Mouse (Mus musculus): ENCODE measurements around the gene Gatad1. TPM values are rescaled to one million over a fixed set of nuclear protein-coding genes. Genes with fewer than 3 reads are reported as not detected.
"Not testable (repeated sequence)": the region's sequence is repeated elsewhere in the genome, so short reads cannot be mapped to it uniquely, and the experiment has no call there.

Gatad1 gene
- polyA plus RNA-seq, 1 experiment from 2014 or later = 43.2 TPM

- no peak overlapping the region for H3K27ac ChIP-seq
- peaks cover 21% of the 10 kb centered on the region for H3K4me1 ChIP-seq
- H3K9me3 ChIP-seq (replicated peaks) = no peaks in the 10 kb centered on the region
- no peak overlapping the region for H3K4me3 ChIP-seq
- WGBS (ENCODE audit: insufficient replicate concordance) = 89% methylated on average over 13 of the region's 13 CpGs
- no peak for ATAC-seq
- H3K4me2 ChIP-seq = no peak overlapping the region
- H3K27me3 ChIP-seq (replicated peaks) = no peaks in the 10 kb centered on the region
- peaks cover 26% of the 10 kb centered on the region; the same call in 1 of the 2 replicates for H3K36me3 ChIP-seq
- H3K9ac ChIP-seq = no peak overlapping the region
These were observed 23.7 kb downstream of the Gatad1 start for GRCm38 (mm10) chr5:3633315-3633714.

- no peak overlapping the region for H3K4me3 ChIP-seq
- no peaks in the 10 kb centered on the region for H3K27me3 ChIP-seq (replicated peaks)
- no peak overlapping the region for H3K27ac ChIP-seq
- no peak overlapping the region for H3K4me2 ChIP-seq
- ATAC-seq = peak; percentile 40; the same call in 1 of the 2 replicates
- peaks cover 21% of the 10 kb centered on the region for H3K4me1 ChIP-seq
- peaks cover 26% of the 10 kb centered on the region; the same call in 1 of the 2 replicates for H3K36me3 ChIP-seq
- WGBS (ENCODE audit: insufficient replicate concordance) = 70% methylated on average over 5 of the region's 5 CpGs
- no peaks in the 10 kb centered on the region for H3K9me3 ChIP-seq (replicated peaks)
- no peak overlapping the region for H3K9ac ChIP-seq
These were observed 24.7 kb downstream of the Gatad1 start for GRCm38 (mm10) chr5:3632285-3632684.

- no peaks in the 10 kb centered on the region for H3K27me3 ChIP-seq (replicated peaks)
- no peak overlapping the region for H3K4me3 ChIP-seq
- peaks cover 26% of the 10 kb centered on the region; the same call in 1 of the 2 replicates for H3K36me3 ChIP-seq
- H3K9me3 ChIP-seq (replicated peaks) = no peaks in the 10 kb centered on the region
- peaks cover 21% of the 10 kb centered on the region for H3K4me1 ChIP-seq
- no peak overlapping the region for H3K4me2 ChIP-seq
- no peak overlapping the region for H3K9ac ChIP-seq
- peak; percentile 50; the same call in 1 of the 2 replicates for ATAC-seq
- H3K27ac ChIP-seq = no peak overlapping the region
- 72% methylated on average over 16 of the region's 16 CpGs for WGBS (ENCODE audit: insufficient replicate concordance)
These were observed 25.3 kb downstream of the Gatad1 start for GRCm38 (mm10) chr5:3631512-3632271.

GRCm38 (mm10) chr5:3630055-3630454 lies 26.9 kb downstream of the Gatad1 start:
- WGBS (ENCODE audit: insufficient replicate concordance) = 84% methylated on average over 5 of the region's 5 CpGs
- H3K4me1 ChIP-seq = peaks cover 21% of the 10 kb centered on the region
- H3K4me3 ChIP-seq = no peak overlapping the region
- no peak overlapping the region for H3K4me2 ChIP-seq
- no peaks in the 10 kb centered on the region for H3K9me3 ChIP-seq (replicated peaks)
- ATAC-seq = no peak
- H3K9ac ChIP-seq = no peak overlapping the region
- peaks cover 24% of the 10 kb centered on the region for H3K36me3 ChIP-seq
- H3K27me3 ChIP-seq (replicated peaks) = no peaks in the 10 kb centered on the region
- no peak overlapping the region for H3K27ac ChIP-seq

GRCm38 (mm10) chr5:3620486-3620885 lies 36.5 kb downstream of the Gatad1 start:
- H3K27me3 ChIP-seq (replicated peaks) = no peaks in the 10 kb centered on the region
- H3K36me3 ChIP-seq = peaks cover 40% of the 10 kb centered on the region
- no peaks in the 10 kb centered on the region for H3K9me3 ChIP-seq (replicated peaks)
- no peak overlapping the region for H3K27ac ChIP-seq
- H3K4me1 ChIP-seq = no peaks in the 10 kb centered on the region
- H3K4me2 ChIP-seq = no peak overlapping the region
- H3K9ac ChIP-seq = no peak overlapping the region
- WGBS (ENCODE audit: insufficient replicate concordance) = 79% methylated on average over 7 of the region's 7 CpGs
- ATAC-seq = no peak
- H3K4me3 ChIP-seq = no peak overlapping the region

- WGBS (ENCODE audit: insufficient replicate concordance) = 77% methylated on average over 2 of the region's 2 CpGs
- not testable (repeated sequence) for H3K4me2 ChIP-seq; H3K27me3 ChIP-seq (replicated peaks); H3K27ac ChIP-seq; ATAC-seq; H3K4me3 ChIP-seq; H3K9me3 ChIP-seq (replicated peaks); H3K4me1 ChIP-seq; H3K9ac ChIP-seq
- peaks cover 26% of the 10 kb centered on the region for H3K36me3 ChIP-seq
These were observed 45.1 kb downstream of the Gatad1 start for GRCm38 (mm10) chr5:3611835-3612234.

- 86% methylated on average over 7 of the region's 7 CpGs for WGBS (ENCODE audit: insufficient replicate concordance)
- no peak overlapping the region for H3K4me3 ChIP-seq
- no peak overlapping the region for H3K27ac ChIP-seq
- no peak for ATAC-seq
- no peak overlapping the region for H3K9ac ChIP-seq
- no peaks in the 10 kb centered on the region for H3K4me1 ChIP-seq
- H3K36me3 ChIP-seq = peaks cover 35% of the 10 kb centered on the region
- no peaks in the 10 kb centered on the region for H3K9me3 ChIP-seq (replicated peaks)
- no peak overlapping the region for H3K4me2 ChIP-seq
- H3K27me3 ChIP-seq (replicated peaks) = no peaks in the 10 kb centered on the region
These were observed 47.7 kb downstream of the Gatad1 start for GRCm38 (mm10) chr5:3609241-3609640.

- Histone ChIP-seq H3K9me3 (replicated peaks) (no peaks in the 10 kb centered on the region), H3K9ac (no peak overlapping the region), H3K4me1 (no peaks in the 10 kb centered on the region), H3K27me3 (replicated peaks) (no peaks in the 10 kb centered on the region), H3K27ac (no peak overlapping the region), H3K4me2 (no peak overlapping the region), H3K36me3 (peaks cover 27% of the 10 kb centered on the region), H3K4me3 (no peak overlapping the region)
- WGBS (ENCODE audit: insufficient replicate concordance) = 85% methylated on average over 9 of the region's 9 CpGs
- ATAC-seq = no peak
These were observed 49.9 kb downstream of the Gatad1 start for GRCm38 (mm10) chr5:3607114-3607513.

GRCm38 (mm10) chr5:3600790-3601189 lies 56.2 kb downstream of the Gatad1 start:
- Histone ChIP-seq H3K9ac (no peak overlapping the region), H3K4me2 (no peak overlapping the region), H3K27ac (no peak overlapping the region), H3K4me1 (peaks cover 7% of the 10 kb centered on the region), H3K36me3 (peaks cover 9% of the 10 kb centered on the region), H3K4me3 (no peak overlapping the region), H3K27me3 (replicated peaks) (no peaks in the 10 kb centered on the region), H3K9me3 (replicated peaks) (no peaks in the 10 kb centered on the region)
- 74% methylated on average over 3 of the region's 3 CpGs for WGBS (ENCODE audit: insufficient replicate concordance)
- ATAC-seq = no peak

- 76% methylated on average over 1 of the region's 1 CpGs for WGBS (ENCODE audit: insufficient replicate concordance)
- no peak for ATAC-seq
- Histone ChIP-seq H3K4me2 (no peak overlapping the region), H3K27ac (no peak overlapping the region), H3K9ac (no peak overlapping the region), H3K9me3 (replicated peaks) (no peaks in the 10 kb centered on the region), H3K27me3 (replicated peaks) (no peaks in the 10 kb centered on the region), H3K4me1 (peaks cover 9% of the 10 kb centered on the region), H3K36me3 (peaks cover 4% of the 10 kb centered on the region), H3K4me3 (no peak overlapping the region)
These were observed 56.7 kb downstream of the Gatad1 start for GRCm38 (mm10) chr5:3600298-3600697.

- 0 out of 2 replicates have a peak, but pooled peaks cover 4% of the 10 kb centered on the region for H3K36me3 ChIP-seq
- no peak overlapping the region for H3K4me3 ChIP-seq
- H3K27ac ChIP-seq = no peak overlapping the region
- no peak overlapping the region for H3K9ac ChIP-seq
- no peak for ATAC-seq
- peaks cover 24% of the 10 kb centered on the region for H3K4me1 ChIP-seq
- no peaks in the 10 kb centered on the region for H3K9me3 ChIP-seq (replicated peaks)
- no peak overlapping the region for H3K4me2 ChIP-seq
- 74% methylated on average over 5 of the region's 5 CpGs for WGBS (ENCODE audit: insufficient replicate concordance)
- H3K27me3 ChIP-seq (replicated peaks) = no peaks in the 10 kb centered on the region
These were observed 58.2 kb downstream of the Gatad1 start for GRCm38 (mm10) chr5:3598766-3599165.

- Histone ChIP-seq H3K36me3 (peaks cover 14% of the 10 kb centered on the region), H3K4me1 (peaks cover 25% of the 10 kb centered on the region), H3K9ac (no peak overlapping the region), H3K27ac (no peak overlapping the region), H3K4me2 (peak overlapping the region; percentile 75), H3K9me3 (replicated peaks) (no peaks in the 10 kb centered on the region), H3K27me3 (replicated peaks) (no peaks in the 10 kb centered on the region), H3K4me3 (peak overlapping the region; percentile 78)
- no peak for ATAC-seq
These were observed 59.8 kb downstream of the Gatad1 start for GRCm38 (mm10) chr5:3597171-3597570.

GRCm38 (mm10) chr5:3596399-3596766 lies 60.6 kb downstream of the Gatad1 start, which contains the start of gene Rbm48:
Rbm48 (minus strand) TSS chr5:3596585.
- Histone ChIP-seq H3K9me3 (replicated peaks) (no peaks in the 10 kb centered on the region), H3K36me3 (peaks cover 21% of the 10 kb centered on the region), H3K27me3 (replicated peaks) (no peaks in the 10 kb centered on the region), H3K4me1 (peaks cover 25% of the 10 kb centered on the region), H3K4me3 (peak within 1 kb of the TSS; percentile 78), H3K4me2 (peak within 1 kb of the TSS; percentile 75), H3K27ac (peak within 1 kb of the TSS; percentile 63), H3K9ac (peak within 1 kb of the TSS; percentile 74)
- peak; percentile 71 for ATAC-seq
- under 1% methylated on average over 31 of the region's 31 CpGs for WGBS (ENCODE audit: insufficient replicate concordance)

All from liver, embryonic 12.5 days (tissue).